ENCODE assay signal across 8 mouse cellular contexts in genomic region chr13:115101355-115102191, GRCm38 (mm10). TPM values are rescaled to one million over a fixed set of nuclear protein-coding genes. Genes with fewer than 3 reads are reported as not detected.
A peak's percentile ranks its signal among the peaks of the same experiment; 100 is the strongest.
DNase-seq lines count a peak whose midpoint lies in the region; ATAC-seq and TF ChIP-seq lines count a peak whose summit lies in the region.

Gene Gm49395, minus strand, starts transcription at chr13:115101921.
Gene Itga1, minus strand, starts transcription at chr13:115101964.

- H3K27ac ChIP-seq in forebrain, embryonic 10.5 days, result peak within 1 kb of the TSS; percentile 73
- peak within 1 kb of the TSS; percentile 94 to 95 for H3K27ac ChIP-seq in heart, embryonic 14.5 days (replicated peaks in 1 of 2; ENCODE audit: control insufficient read depth in 1 of 2, insufficient read depth in 1 of 2, low read depth in 2 of 2, low read length in 2 of 2)
- H3K27ac ChIP-seq in kidney, postnatal 0 days, result peak within 1 kb of the TSS; percentile 95
- no peak within 1 kb of the TSS for H3K27ac ChIP-seq in liver, embryonic 14.5 days
- peak within 1 kb of the TSS; percentile 59 for H3K27ac ChIP-seq in testis, adult 2 months (ENCODE audit: control insufficient read depth, insufficient read depth, low read depth, low read length)

- DNase-seq in thymus, postnatal 4 days, result peak; percentile 12
- no peak for DNase-seq in thymus, postnatal 0 days (ENCODE audit: low spot score)
- peak; percentile 55 for DNase-seq in forebrain, embryonic 10.5 days (ENCODE audit: extremely low spot score, low spot score)
- DNase-seq in kidney, postnatal 0 days (ENCODE audit: low spot score), result peak; percentile 96
- DNase-seq in liver, embryonic 14.5 days (ENCODE audit: low read depth in 3 of 3, low spot score in 3 of 3), result peak in 2 of 3 experiments; percentile 40 to 41
- DNase-seq in natural killer cell, adult 2 months (ENCODE audit: low spot score in 2 of 2), result peak; percentile 22 to 44

- no peak for TF ChIP-seq POLR2A in testis, adult 2 months (IDR thresholded peaks at IDR 0.05; ENCODE audit: control insufficient read depth, low read depth, low read length)

- H3K36me3 ChIP-seq in forebrain, embryonic 10.5 days (replicated peaks), result no peaks in the 10 kb centered on the region
- H3K36me3 ChIP-seq in heart, embryonic 14.5 days (ENCODE audit: control insufficient read depth, insufficient read depth, low read length), result no peaks in the 10 kb centered on the region
- H3K36me3 ChIP-seq in kidney, postnatal 0 days (ENCODE audit: insufficient read depth, low read length), result no peaks in the 10 kb centered on the region
- H3K36me3 ChIP-seq in liver, embryonic 14.5 days (replicated peaks; ENCODE audit: control insufficient read depth, insufficient read depth, low read depth), result no peaks in the 10 kb centered on the region
- no peaks in the 10 kb centered on the region for H3K36me3 ChIP-seq in testis, adult 2 months (ENCODE audit: control insufficient read depth, insufficient read depth, low read length)

- H3K4me3 ChIP-seq in forebrain, embryonic 10.5 days, result peak within 1 kb of the TSS; percentile 62
- H3K4me3 ChIP-seq in heart, embryonic 14.5 days (ENCODE audit: control insufficient read depth in 1 of 2, insufficient read depth in 1 of 2, low read depth in 1 of 2, low read length in 2 of 2), result peak within 1 kb of the TSS; percentile 82 to 84
- H3K4me3 ChIP-seq in kidney, postnatal 0 days (replicated peaks; ENCODE audit: low read depth, low read length), result peak within 1 kb of the TSS; percentile 79
- H3K4me3 ChIP-seq in liver, embryonic 14.5 days (ENCODE audit: insufficient read depth in 1 of 2, low read depth in 2 of 2, low read length in 2 of 2), result peak within 1 kb of the TSS; percentile 54 to 67
- H3K4me3 ChIP-seq in testis, adult 2 months (ENCODE audit: control insufficient read depth, low read depth, low read length), result peak within 1 kb of the TSS; percentile 58

- WGBS in forebrain, embryonic 10.5 days, result under 1% methylated on average over 39 of the region's 39 CpGs
- WGBS in heart, embryonic 14.5 days, result 0% methylated on average over 39 of the region's 39 CpGs
- under 1% methylated on average over 39 of the region's 39 CpGs for WGBS in kidney, postnatal 0 days
- under 1% methylated on average over 39 of the region's 39 CpGs for WGBS in liver, embryonic 14.5 days (ENCODE audit: insufficient replicate concordance)

- H3K4me1 ChIP-seq in forebrain, embryonic 10.5 days, result peaks cover 16% of the 10 kb centered on the region
- H3K4me1 ChIP-seq in heart, embryonic 14.5 days (ENCODE audit: control insufficient read depth in 2 of 2, insufficient read depth in 2 of 2, low read length in 2 of 2), result peaks cover 6 to 23% of the 10 kb centered on the region in 2 experiments
- H3K4me1 ChIP-seq in kidney, postnatal 0 days (replicated peaks; ENCODE audit: insufficient read depth, low read length), result no peaks in the 10 kb centered on the region
- peaks cover 0 to 2% of the 10 kb centered on the region in 2 experiments; a peak in 1 of 4 replicates for H3K4me1 ChIP-seq in liver, embryonic 14.5 days (replicated peaks; ENCODE audit: control insufficient read depth in 2 of 2, insufficient read depth in 2 of 2, low read length in 1 of 2)
- peaks cover 4% of the 10 kb centered on the region; the same call in 1 of the 2 replicates for H3K4me1 ChIP-seq in testis, adult 2 months (ENCODE audit: control insufficient read depth, insufficient read depth, low read length)

- H3K9me3 ChIP-seq in forebrain, embryonic 10.5 days, result 0 out of 2 replicates have a peak, but pooled peaks cover 3% of the 10 kb centered on the region
- H3K9me3 ChIP-seq in heart, embryonic 14.5 days (ENCODE audit: control insufficient read depth, low read length), result no peaks in the 10 kb centered on the region
- H3K9me3 ChIP-seq in kidney, postnatal 0 days (replicated peaks; ENCODE audit: low read length), result no peaks in the 10 kb centered on the region
- no peaks in the 10 kb centered on the region for H3K9me3 ChIP-seq in liver, embryonic 14.5 days (ENCODE audit: control insufficient read depth, low read length)

- peak within 1 kb of the TSS; percentile 82 for H3K4me2 ChIP-seq in heart, embryonic 14.5 days (ENCODE audit: low read length)
- peak within 1 kb of the TSS; percentile 81 for H3K4me2 ChIP-seq in kidney, postnatal 0 days (ENCODE audit: low read length)
- peak within 1 kb of the TSS; percentile 57 for H3K4me2 ChIP-seq in liver, embryonic 14.5 days (ENCODE audit: low read depth)

- no peak for TF ChIP-seq EP300 in liver, embryonic 14.5 days (IDR thresholded peaks at IDR 0.05; ENCODE audit: low read depth)

- peaks cover 53% of the 10 kb centered on the region for H3K27me3 ChIP-seq in forebrain, embryonic 10.5 days (ENCODE audit: poor library complexity, severe bottlenecking)
- H3K27me3 ChIP-seq in heart, embryonic 14.5 days (ENCODE audit: control insufficient read depth, insufficient read depth, low read length), result no peaks in the 10 kb centered on the region
- H3K27me3 ChIP-seq in kidney, postnatal 0 days (ENCODE audit: insufficient read depth, low read length), result no peaks in the 10 kb centered on the region
- H3K27me3 ChIP-seq in liver, embryonic 14.5 days (ENCODE audit: control insufficient read depth, insufficient read depth, low read length), result peaks cover 22% of the 10 kb centered on the region
- H3K27me3 ChIP-seq in testis, adult 2 months (ENCODE audit: control insufficient read depth, insufficient read depth, low read length), result no peaks in the 10 kb centered on the region

- TF ChIP-seq CTCF in kidney, postnatal 0 days (IDR thresholded peaks at IDR 0.05; ENCODE audit: low read depth), result peak; percentile 55
- TF ChIP-seq CTCF in liver, embryonic 14.5 days (IDR thresholded peaks at IDR 0.05; ENCODE audit: low read depth), result peak; percentile 11; the same call in 1 of the 2 replicates
- TF ChIP-seq CTCF in testis, adult 2 months (IDR thresholded peaks at IDR 0.05; ENCODE audit: control insufficient read depth, insufficient read depth, insufficient replicate concordance, low read depth, low read length), result no peak

- peak within 1 kb of the TSS; percentile 89 for H3K9ac ChIP-seq in heart, embryonic 14.5 days (ENCODE audit: low read length)
- peak within 1 kb of the TSS; percentile 81 for H3K9ac ChIP-seq in kidney, postnatal 0 days (ENCODE audit: low read depth, low read length)
- peak within 1 kb of the TSS; percentile 34 for H3K9ac ChIP-seq in liver, embryonic 14.5 days (replicated peaks)

- ATAC-seq in heart, embryonic 14.5 days (ENCODE audit: insufficient number of reproducible peaks, insufficient read depth, low FRiP score, low read depth), result peak; percentile 91
- ATAC-seq in kidney, postnatal 0 days (replicated peaks; ENCODE audit: low FRiP score, low read depth), result peak; percentile 93
- peak; percentile 81 for ATAC-seq in liver, embryonic 14.5 days (ENCODE audit: insufficient read depth)

RNA-seq across cellular contexts. Expression of gene Gm49395, which starts in this region (rescaled TPM):
- polyA plus RNA-seq in thymus, postnatal 0 days (2015; fragmentation: Nextera tagmentation; extraction: Ambion mirVana), result 2.0 and 2.6 TPM in 2 replicates
- polyA plus RNA-seq in forebrain, embryonic 10.5 days (2016; fragmentation: Nextera tagmentation; extraction: Ambion mirVana), result 1.7 and 2.0 TPM in 2 replicates
- 8.4 and 11.1 TPM in 2 replicates for polyA plus RNA-seq in heart, embryonic 14.5 days (2014; fragmentation: Nextera tagmentation; extraction: Ambion mirVana)
- polyA plus RNA-seq in kidney, postnatal 0 days (2015; fragmentation: Nextera tagmentation; extraction: Ambion mirVana), result 12.1 and 15.3 TPM in 2 replicates
- polyA plus RNA-seq in liver, embryonic 14.5 days (2012; rRNA removed), result 0.17 and 0.58 TPM in 2 replicates
- 2.8 and 3.2 TPM in 2 replicates for polyA plus RNA-seq in liver, embryonic 14.5 days (2014; fragmentation: Nextera tagmentation; extraction: Ambion mirVana)
- polyA plus RNA-seq in testis, adult 2 months (2012; rRNA removed), result 0.38 TPM in 1 of 2 replicates, not detected in the other

RNA-seq across cellular contexts. Expression of gene Itga1, which starts in this region (rescaled TPM):
- 2.0 and 2.5 TPM in 2 replicates for polyA plus RNA-seq in thymus, postnatal 0 days (2015; fragmentation: Nextera tagmentation; extraction: Ambion mirVana)
- 2.5 and 3.8 TPM in 2 replicates for polyA plus RNA-seq in forebrain, embryonic 10.5 days (2016; fragmentation: Nextera tagmentation; extraction: Ambion mirVana)
- polyA plus RNA-seq in heart, embryonic 14.5 days (2014; fragmentation: Nextera tagmentation; extraction: Ambion mirVana), result 32.6 and 32.9 TPM in 2 replicates
- polyA plus RNA-seq in kidney, postnatal 0 days (2015; fragmentation: Nextera tagmentation; extraction: Ambion mirVana), result 27.1 and 29.4 TPM in 2 replicates
- polyA plus RNA-seq in liver, embryonic 14.5 days (2012; rRNA removed), result 0.81 and 0.94 TPM in 2 replicates
- polyA plus RNA-seq in liver, embryonic 14.5 days (2014; fragmentation: Nextera tagmentation; extraction: Ambion mirVana), result 2.8 and 3.5 TPM in 2 replicates
- polyA plus RNA-seq in testis, adult 2 months (2012; rRNA removed), result 8.4 and 8.6 TPM in 2 replicates

Comparison
In these comparisons a context has a peak if more than half of its experiments do, and no peak if none do; other contexts are left out.
1. H3K9ac ChIP-seq: peak in every context shown above with its lines; median percentile 89 in heart, embryonic 14.5 days; 81 in kidney, postnatal 0 days; 34 in liver, embryonic 14.5 days.